Mouse (Mus musculus): ENCODE measurements at regions not wholly inside any gene's neighbourhood (a gene's known extent, or its start where the extent isn't known, plus 50 kb on each side); places are given as distances from the start of the nearest gene placed in this dataset.

GRCm38 (mm10) chr8:89471116-89471515, 427.2 kb upstream of the Sall1 start:
- dilution Hi-C loops (cut with MboI; ENCODE audit: extremely low pct_ligation_motif_present, extremely low pct_unique_long_range_greater_than_20kb, low sequenced_read_pairs) = no loop called here
- DNase-seq (ENCODE audit: extremely low read depth) = no peak
- Histone ChIP-seq H3K79me2 (replicated peaks; ENCODE audit: control insufficient read depth, extremely low read depth, insufficient read depth, poor library complexity, severe bottlenecking) (no peaks in the 10 kb centered on the region), H3K27ac (ENCODE audit: insufficient read depth, low read depth) (no peak overlapping the region), H3K4me3 (replicated peaks in 1 of 3; ENCODE audit: low read depth in 2 of 3, low read length in 2 of 3, poor library complexity in 1 of 3) (no peak overlapping the region), H3K36me3 (replicated peaks in 1 of 2; ENCODE audit: control insufficient read depth in 1 of 2, insufficient read depth in 1 of 2, low read length in 1 of 2) (no peaks in the 10 kb centered on the region), H3K9me3 (replicated peaks; ENCODE audit: low read length) (peaks cover 25% of the 10 kb centered on the region), H3K4me1 (ENCODE audit: control insufficient read depth in 1 of 2, insufficient read depth in 2 of 2) (no peaks in the 10 kb centered on the region), H3K27me3 (replicated peaks) (no peaks in the 10 kb centered on the region), H3K9ac (ENCODE audit: insufficient read depth, low read depth) (no peak overlapping the region), H3K4me2 (ENCODE audit: insufficient read depth, low read depth, poor library complexity, severe bottlenecking) (no peak overlapping the region)
- TF ChIP-seq RCOR1 (conservative IDR thresholded peaks at IDR 0.05; ENCODE audit: low read depth, low read length) (no peak), PAX5 (IDR thresholded peaks at IDR 0.05; ENCODE audit: low read length) (no peak), JUN (IDR thresholded peaks at IDR 0.05; ENCODE audit: insufficient read depth, low read depth, low read length) (no peak), NRF1 (IDR thresholded peaks at IDR 0.05; ENCODE audit: low read depth, low read length) (no peak), SIN3A (IDR thresholded peaks at IDR 0.05; ENCODE audit: low read length) (no peak), SMC3 (IDR thresholded peaks at IDR 0.05; ENCODE audit: low read depth, low read length) (no peak), CHD1 (IDR thresholded peaks at IDR 0.05; ENCODE audit: low read depth, low read length) (no peak), TCF12 (IDR thresholded peaks at IDR 0.05; ENCODE audit: low read depth, low read length) (no peak), HCFC1 (IDR thresholded peaks at IDR 0.05; ENCODE audit: low read depth, low read length) (no peak), MAX (IDR thresholded peaks at IDR 0.05; ENCODE audit: low read length) (no peak), JUND (conservative IDR thresholded peaks at IDR 0.05; ENCODE audit: low read depth, low read length) (no peak), BHLHE40 (IDR thresholded peaks at IDR 0.05; ENCODE audit: low read depth, low read length) (no peak), NELFE (IDR thresholded peaks at IDR 0.05; ENCODE audit: low read depth, low read length) (no peak), GABPA (IDR thresholded peaks at IDR 0.05; ENCODE audit: insufficient replicate concordance, low read depth, low read length) (no peak)
- in situ Hi-C loops (cut with MboI; ENCODE audit: low pct_ligation_motif_present, low pct_unique_long_range_greater_than_20kb, low sequenced_read_pairs) = no loop called here

GRCm38 (mm10) chr8:89468782-89469220, 424.8 kb upstream of the Sall1 start:
- no peak overlapping the region for H3K9ac ChIP-seq (ENCODE audit: insufficient read depth, low read depth)
- no peak for TF ChIP-seq KAT2A (IDR thresholded peaks at IDR 0.05; ENCODE audit: insufficient replicate concordance, low read length)
- TF ChIP-seq EP300 (IDR thresholded peaks at IDR 0.05; ENCODE audit: low read length) = no peak
- TF ChIP-seq ELF1 (IDR thresholded peaks at IDR 0.05; ENCODE audit: low read depth, low read length) = no peak
- H3K4me2 ChIP-seq (ENCODE audit: insufficient read depth, low read depth, poor library complexity, severe bottlenecking) = no peak overlapping the region
- no peak for DNase-seq (ENCODE audit: extremely low read depth)
- H3K79me2 ChIP-seq (replicated peaks; ENCODE audit: control insufficient read depth, extremely low read depth, insufficient read depth, poor library complexity, severe bottlenecking) = no peaks in the 10 kb centered on the region
- dilution Hi-C loops (cut with MboI; ENCODE audit: extremely low pct_ligation_motif_present, extremely low pct_unique_long_range_greater_than_20kb, low sequenced_read_pairs) = no loop called here
- no peaks in the 10 kb centered on the region for H3K36me3 ChIP-seq (replicated peaks in 1 of 2; ENCODE audit: control insufficient read depth in 1 of 2, insufficient read depth in 1 of 2, low read length in 1 of 2)
- in situ Hi-C loops (cut with MboI; ENCODE audit: low pct_ligation_motif_present, low pct_unique_long_range_greater_than_20kb, low sequenced_read_pairs) = no loop called here
- no peak overlapping the region for H3K4me3 ChIP-seq (replicated peaks in 1 of 3; ENCODE audit: low read depth in 2 of 3, low read length in 2 of 3, poor library complexity in 1 of 3)
- H3K9me3 ChIP-seq (replicated peaks; ENCODE audit: low read length) = peaks cover 26% of the 10 kb centered on the region
- H3K4me1 ChIP-seq (ENCODE audit: control insufficient read depth in 1 of 2, insufficient read depth in 2 of 2) = no peaks in the 10 kb centered on the region
- H3K27ac ChIP-seq (ENCODE audit: insufficient read depth, low read depth) = no peak overlapping the region
- H3K27me3 ChIP-seq (replicated peaks) = no peaks in the 10 kb centered on the region
